Mouse (Mus musculus): Measurements from ENCODE around the gene Tmem210.

The Tmem210 gene

GRCm38 (mm10) chr2:25297093-25297492, 9.1 kb downstream of the Tmem210 start:
- no peak for DNase-seq (ENCODE audit: low spot score in 2 of 2)

GRCm38 (mm10) chr2:25298046-25298445, 10.1 kb downstream of the Tmem210 start:
- no peak for DNase-seq (ENCODE audit: low spot score in 2 of 2)

GRCm38 (mm10) chr2:25303452-25303851, 15.5 kb downstream of the Tmem210 start:
- DNase-seq (ENCODE audit: low spot score in 2 of 2) = no peak

- no peak for DNase-seq (ENCODE audit: low spot score in 2 of 2)
Measured at GRCm38 (mm10) chr2:25303931-25304656, 16.1 kb downstream of the Tmem210 start.

GRCm38 (mm10) chr2:25304657-25305541, 17.0 kb downstream of the Tmem210 start:
- no peak for DNase-seq (ENCODE audit: low spot score in 2 of 2)

DNA sequence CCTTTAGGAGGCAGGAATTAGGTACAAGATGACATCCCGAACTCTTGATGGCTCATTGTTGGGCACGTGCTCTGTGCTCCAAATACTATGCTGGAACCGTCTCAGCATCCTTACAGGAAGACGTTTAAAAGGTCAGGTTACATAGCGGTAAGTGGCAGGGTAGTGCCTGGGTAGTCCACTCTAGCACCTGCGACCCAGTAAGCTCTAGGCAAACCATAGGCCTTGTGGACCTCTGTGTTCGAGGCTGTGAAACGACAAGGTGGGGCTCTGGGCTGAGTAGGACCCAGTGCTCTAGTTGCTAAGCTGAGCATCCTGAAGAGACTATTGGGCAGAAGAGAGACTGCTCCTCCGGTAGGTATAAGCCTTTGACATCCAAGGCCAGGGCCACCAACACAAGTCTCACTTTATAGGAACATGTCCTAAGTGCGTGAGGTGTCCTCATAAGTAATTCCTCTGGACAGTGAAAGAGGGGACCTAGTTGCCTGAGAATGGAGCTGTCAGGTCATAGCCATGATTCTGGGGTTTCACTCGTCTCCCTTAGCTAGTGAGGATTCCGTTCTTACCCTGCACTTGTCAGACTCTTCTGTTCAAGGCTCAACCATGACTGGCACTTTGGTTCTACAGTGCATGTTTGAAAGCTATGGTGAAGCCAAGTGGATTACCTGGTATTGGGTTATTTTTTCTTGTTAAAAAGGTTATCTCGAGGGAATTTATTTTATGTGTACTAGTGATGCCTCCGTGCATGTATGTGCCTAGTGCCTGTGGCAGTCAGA, 17.8 kb downstream of the Tmem210 start:
- DNase-seq (ENCODE audit: low spot score in 2 of 2) = no peak

DNA sequence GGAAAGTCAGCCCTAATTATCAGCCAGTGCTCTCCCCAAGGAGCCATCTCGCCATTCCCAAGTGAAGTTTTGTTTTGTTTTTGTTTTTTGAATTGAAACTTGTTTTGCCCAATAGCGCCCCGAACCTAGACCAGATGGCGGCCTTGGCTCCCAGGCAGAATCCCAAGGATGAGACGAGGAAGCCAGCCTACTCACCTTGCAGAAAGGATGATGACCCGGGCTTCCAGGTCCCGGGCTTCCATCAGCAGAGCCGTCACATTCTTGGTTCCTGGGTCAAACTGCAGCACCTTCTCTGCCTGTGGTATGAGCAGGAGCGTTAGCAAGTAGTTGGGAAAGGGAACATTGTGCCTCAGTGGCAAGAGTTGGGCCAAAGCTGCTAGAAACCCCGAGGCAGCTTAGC, 22.2 kb downstream of the Tmem210 start:
- no peak for DNase-seq (ENCODE audit: low spot score in 2 of 2)

GRCm38 (mm10) chr2:25310969-25311368, 23.0 kb downstream of the Tmem210 start:
- no peak for DNase-seq (ENCODE audit: low spot score in 2 of 2)

- DNase-seq (ENCODE audit: low spot score in 2 of 2) = no peak
Measured at GRCm38 (mm10) chr2:25311491-25311891, 23.5 kb downstream of the Tmem210 start.

GRCm38 (mm10) chr2:25318119-25318966, 30.4 kb downstream of the Tmem210 start:
- no peak for DNase-seq (ENCODE audit: low spot score in 2 of 2)

DNA sequence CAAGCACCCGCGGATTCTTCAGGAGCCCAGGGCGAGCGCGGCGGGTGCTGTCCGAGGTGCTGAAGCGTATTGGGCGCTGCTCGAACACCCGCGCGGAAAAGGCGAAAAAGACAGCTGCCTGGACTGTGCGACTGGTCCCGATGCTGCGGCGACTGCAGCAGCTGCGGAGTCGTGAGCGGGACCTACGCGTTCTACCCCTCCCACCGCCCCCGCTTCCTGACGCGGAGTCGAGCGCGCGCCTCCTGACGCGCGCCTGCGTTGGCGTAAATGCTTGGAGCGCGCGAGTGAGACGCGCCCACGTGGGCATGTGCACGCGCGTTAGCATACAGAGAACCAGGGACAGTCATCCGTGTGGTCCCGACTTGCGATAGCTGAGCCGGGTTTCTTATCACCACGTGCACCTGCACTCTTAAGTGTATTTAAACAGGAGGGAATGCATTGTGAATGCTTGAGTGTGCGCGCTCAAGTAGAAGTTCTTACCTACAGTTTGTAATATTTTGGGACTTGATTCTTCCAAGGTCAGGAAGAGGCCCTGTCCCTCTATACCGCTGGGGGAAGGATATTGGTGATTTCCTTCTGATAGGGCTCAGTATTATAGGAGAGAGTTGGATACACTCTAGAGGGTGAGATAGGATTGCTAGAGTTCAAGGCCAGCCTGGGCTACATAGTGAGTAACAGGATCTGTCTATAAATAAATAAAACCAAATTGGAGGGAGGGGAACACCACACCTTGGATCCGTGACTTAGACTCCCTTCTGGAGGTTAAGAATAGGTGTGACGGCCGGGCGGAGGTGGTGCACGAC, 31.2 kb downstream of the Tmem210 start, which contains the start of gene Grin1:
Gene Grin1 (minus strand): TSS at position 217 of the 803 bp plus-strand sequence.
- peak; percentile 67 to 89 for DNase-seq (ENCODE audit: low spot score in 2 of 2)

GRCm38 (mm10) chr2:25320084-25320483, 32.1 kb downstream of the Tmem210 start:
- no peak for DNase-seq (ENCODE audit: low spot score in 2 of 2)

DNA sequence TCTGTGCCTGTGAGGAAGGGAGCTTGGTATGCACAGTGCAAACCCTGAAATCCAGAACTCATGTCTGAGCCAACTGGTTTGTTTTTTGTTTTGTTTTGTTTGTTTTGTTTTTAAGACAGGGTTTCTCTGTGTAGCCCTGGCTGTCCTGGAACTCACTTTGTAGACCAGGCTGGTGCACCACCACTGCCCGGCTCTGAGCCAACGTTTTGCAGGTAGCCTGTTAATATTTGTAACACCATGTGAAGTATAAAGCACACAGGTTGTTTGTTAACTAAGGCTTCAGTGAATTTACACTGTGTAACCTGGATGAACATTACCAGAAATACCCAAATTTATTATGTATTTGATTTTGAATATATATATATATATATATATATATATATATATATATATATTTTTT, 38.1 kb downstream of the Tmem210 start:
- DNase-seq (ENCODE audit: low spot score in 2 of 2) = no peak

- no peak for DNase-seq (ENCODE audit: low spot score in 2 of 2)
Measured at GRCm38 (mm10) chr2:25328440-25328839, 40.5 kb downstream of the Tmem210 start.

GRCm38 (mm10) chr2:25331470-25331869, 43.5 kb downstream of the Tmem210 start:
- DNase-seq (ENCODE audit: low spot score in 2 of 2) = no peak

GRCm38 (mm10) chr2:25332286-25333160, 44.6 kb downstream of the Tmem210 start, which contains the start of gene Man1b1:
Gene Man1b1, plus strand, starts transcription at chr2:25332338.
- DNase-seq (ENCODE audit: low spot score in 2 of 2) = peak; percentile 100

- DNase-seq (ENCODE audit: low spot score in 2 of 2) = no peak
Measured at GRCm38 (mm10) chr2:25333569-25333968, 45.6 kb downstream of the Tmem210 start.

DNA sequence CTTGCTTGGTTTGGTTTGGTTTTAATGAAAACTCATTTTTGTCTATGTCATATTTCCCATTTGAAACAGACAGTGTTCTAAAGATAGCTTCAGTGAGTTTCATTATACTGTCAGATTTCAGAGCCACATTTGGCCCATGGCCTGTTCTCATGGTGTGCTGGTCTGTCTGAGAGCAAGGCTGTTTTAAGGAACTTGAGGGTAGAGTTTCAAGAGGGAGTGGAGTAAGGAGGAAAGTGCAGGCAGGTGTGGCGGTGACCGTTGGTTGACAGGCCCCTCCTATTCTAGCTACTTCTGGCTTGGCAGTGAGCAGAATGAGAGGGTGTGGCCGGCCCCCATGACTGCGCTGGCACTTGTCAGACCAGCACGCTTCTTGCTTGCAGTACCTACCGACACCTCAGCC, 50.4 kb downstream of the Tmem210 start:
- DNase-seq (ENCODE audit: low spot score in 2 of 2) = no peak
